Mouse (Mus musculus): ENCODE measurements around the gene Espn. TPM values are rescaled to one million over a fixed set of nuclear protein-coding genes. Genes with fewer than 3 reads are reported as not detected.

The Espn gene
- total and polyA plus RNA-seq, 3 experiments: 4.3 to 48.0 (median 9.3) TPM

DNA sequence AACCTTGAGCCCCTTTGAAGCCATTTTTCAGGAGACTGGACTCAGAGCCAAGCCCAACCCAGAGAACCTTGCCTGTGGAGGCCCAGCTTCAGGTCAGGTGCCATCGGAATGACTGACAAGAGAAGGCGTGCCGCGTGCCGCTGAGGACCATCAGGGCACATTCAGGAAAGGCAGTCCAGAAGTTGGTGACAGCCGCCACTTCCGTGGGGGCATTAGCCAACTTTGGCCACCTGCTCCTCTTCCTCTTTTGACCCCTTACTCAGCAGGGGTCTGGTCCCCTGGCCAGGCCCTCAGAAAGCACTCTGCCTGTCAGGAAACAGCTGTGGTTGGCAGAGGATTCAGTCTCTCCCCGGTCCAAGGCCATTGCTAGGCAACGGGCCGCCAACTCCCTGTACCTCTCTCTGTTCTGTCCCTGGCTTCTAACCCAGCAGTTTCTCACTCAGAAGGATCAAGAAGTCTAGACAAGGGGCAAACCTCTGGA is 80.0 kb downstream of the Espn start, which contains the start of gene Plekhg5:
Gene Plekhg5 (plus strand): TSS at position 378 of the 481 bp plus-strand sequence.
- H3K36me3 ChIP-seq (replicated peaks): no peaks in the 10 kb centered on the region
- DNase-seq (ENCODE audit: low spot score) (no peak), ATAC-seq (ENCODE audit: extremely low read depth, insufficient number of reproducible peaks, low FRiP score, poor library complexity, severe bottlenecking) (no peak)
- peaks cover 72% of the 10 kb centered on the region for H3K27me3 ChIP-seq (ENCODE audit: insufficient read depth, low read length)
- H3K4me1 ChIP-seq (ENCODE audit: insufficient read depth, low read depth, low read length): peaks cover 11% of the 10 kb centered on the region
- H3K4me3 ChIP-seq (ENCODE audit: low read depth, low read length): no peak within 1 kb of the TSS
- TF ChIP-seq GATA2 (IDR thresholded peaks at IDR 0.05; ENCODE audit: borderline replicate concordance, low read depth, low read length) (no peak), POLR2AphosphoS5 (IDR thresholded peaks at IDR 0.05; ENCODE audit: insufficient replicate concordance, low read depth, low read length) (no peak), GATA1 (IDR thresholded peaks at IDR 0.05; ENCODE audit: borderline replicate concordance, low read length) (no peak), CTCF (IDR thresholded peaks at IDR 0.05; ENCODE audit: low read depth, low read length) (no peak), TAL1 (conservative IDR thresholded peaks at IDR 0.05; ENCODE audit: low read depth, low read length) (no peak)
- no peaks in the 10 kb centered on the region for H3K9me3 ChIP-seq (replicated peaks)

DNA sequence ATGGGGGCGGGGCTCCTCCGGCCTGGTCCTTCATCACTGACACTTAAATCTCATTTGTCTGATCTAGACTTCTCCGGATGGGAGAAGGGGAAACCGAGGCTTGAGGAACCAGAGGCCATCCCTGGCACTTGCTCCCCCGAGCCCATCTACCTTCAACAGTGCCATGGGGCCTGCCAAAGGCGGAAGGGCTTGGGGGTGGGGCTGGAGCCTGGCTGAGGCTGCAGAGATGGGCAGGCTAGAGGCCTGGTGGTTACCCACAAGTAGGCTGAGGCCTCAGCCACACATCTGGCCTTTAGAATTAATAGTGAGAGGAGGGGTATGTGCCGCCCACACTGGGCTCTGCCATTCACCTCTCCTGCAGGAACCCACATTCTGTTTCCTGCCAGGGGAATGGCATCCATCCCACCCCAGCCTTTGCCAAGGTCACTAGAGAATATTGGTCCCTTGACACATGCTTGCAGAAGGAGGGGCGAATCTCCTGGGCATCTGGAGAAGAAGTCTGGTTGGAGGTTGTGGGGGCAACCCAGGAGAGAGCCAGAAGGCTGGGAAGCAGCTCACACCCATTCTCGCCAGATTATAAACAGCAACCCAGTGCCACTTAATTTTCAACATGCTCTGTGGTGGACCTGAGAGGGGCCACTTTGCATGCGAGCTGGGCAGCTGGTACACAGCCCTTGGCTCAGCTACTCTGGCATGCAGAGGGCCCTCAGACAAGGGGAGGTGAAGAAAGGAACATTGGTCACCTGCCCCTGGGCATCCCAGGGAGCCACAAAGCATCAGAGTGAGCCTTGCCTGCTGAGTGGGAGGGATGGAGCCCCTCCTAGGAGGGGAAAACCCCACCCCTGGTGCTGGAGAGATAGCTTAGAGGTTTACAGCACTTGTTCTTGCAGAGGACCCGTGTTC is 81.4 kb downstream of the Espn start:
- Histone ChIP-seq H3K4me3 (ENCODE audit: low read depth, low read length) (no peak overlapping the region), H3K27me3 (ENCODE audit: insufficient read depth, low read length) (peaks cover 58% of the 10 kb centered on the region), H3K36me3 (replicated peaks) (no peaks in the 10 kb centered on the region), H3K9me3 (replicated peaks) (no peaks in the 10 kb centered on the region), H3K4me1 (ENCODE audit: insufficient read depth, low read depth, low read length) (peaks cover 11% of the 10 kb centered on the region)
- ATAC-seq (ENCODE audit: extremely low read depth, insufficient number of reproducible peaks, low FRiP score, poor library complexity, severe bottlenecking) (no peak), DNase-seq (ENCODE audit: low spot score) (no peak)
- TF ChIP-seq CTCF (IDR thresholded peaks at IDR 0.05; ENCODE audit: low read depth, low read length): no peak
- TF ChIP-seq TAL1 (conservative IDR thresholded peaks at IDR 0.05; ENCODE audit: low read depth, low read length): no peak
- no peak for TF ChIP-seq POLR2AphosphoS5 (IDR thresholded peaks at IDR 0.05; ENCODE audit: insufficient replicate concordance, low read depth, low read length)
- no peak for TF ChIP-seq GATA1 (IDR thresholded peaks at IDR 0.05; ENCODE audit: borderline replicate concordance, low read length)

Other genes with a start within 250 kb of the Espn start
- 40.5 and 51.1 TPM in 2 replicates for gene Dnajc11, start 218.7 kb downstream of the Espn start, total RNA-seq (2014; fragmentation: Nextera tagmentation)
- 69.6 and 97.1 TPM in 2 replicates for gene Dnajc11, start 218.7 kb downstream of the Espn start, total RNA-seq (2017)
- gene Dnajc11, start 218.7 kb downstream of the Espn start, polyA plus RNA-seq (2012): 43.7 and 67.2 TPM in 2 replicates
- gene Thap3, start 163.4 kb downstream of the Espn start, total RNA-seq (2014; fragmentation: Nextera tagmentation): 2.0 and 3.0 TPM in 2 replicates
- 0.82 and 1.6 TPM in 2 replicates for gene Thap3, start 163.4 kb downstream of the Espn start, total RNA-seq (2017)
- gene Thap3, start 163.4 kb downstream of the Espn start, polyA plus RNA-seq (2012): 4.2 and 5.5 TPM in 2 replicates
- gene Phf13, start 156.1 kb downstream of the Espn start, total RNA-seq (2014; fragmentation: Nextera tagmentation): 2.9 and 3.7 TPM in 2 replicates
- gene Phf13, start 156.1 kb downstream of the Espn start, total RNA-seq (2017): 2.0 and 2.3 TPM in 2 replicates
- gene Phf13, start 156.1 kb downstream of the Espn start, polyA plus RNA-seq (2012): 5.4 and 6.6 TPM in 2 replicates
- 2.4 and 4.1 TPM in 2 replicates for gene Klhl21, start 143.6 kb downstream of the Espn start, total RNA-seq (2014; fragmentation: Nextera tagmentation)
- 3.8 and 4.4 TPM in 2 replicates for gene Klhl21, start 143.6 kb downstream of the Espn start, total RNA-seq (2017)
- 12.2 and 13.5 TPM in 2 replicates for gene Klhl21, start 143.6 kb downstream of the Espn start, polyA plus RNA-seq (2012)
- gene Zbtb48, start 124.7 kb downstream of the Espn start, total RNA-seq (2014; fragmentation: Nextera tagmentation): 13.9 and 24.5 TPM in 2 replicates
- 9.3 and 9.8 TPM in 2 replicates for gene Zbtb48, start 124.7 kb downstream of the Espn start, total RNA-seq (2017)
- gene Zbtb48, start 124.7 kb downstream of the Espn start, polyA plus RNA-seq (2012): 12.4 and 13.4 TPM in 2 replicates
- gene Tas1r1, start 113.8 kb downstream of the Espn start, total RNA-seq (2014; fragmentation: Nextera tagmentation): 0.24 TPM in 1 of 2 replicates, not detected in the other
- 0.06 and 0.27 TPM in 2 replicates for gene Tas1r1, start 113.8 kb downstream of the Espn start, total RNA-seq (2017)
- 0.02 and 0.04 TPM in 2 replicates for gene Tas1r1, start 113.8 kb downstream of the Espn start, polyA plus RNA-seq (2012)
- 47.5 and 58.2 TPM in 2 replicates for gene Nol9, start 113.0 kb downstream of the Espn start, total RNA-seq (2014; fragmentation: Nextera tagmentation)
- gene Nol9, start 113.0 kb downstream of the Espn start, total RNA-seq (2017): 34.2 and 35.1 TPM in 2 replicates
- gene Nol9, start 113.0 kb downstream of the Espn start, polyA plus RNA-seq (2012): 63.5 and 96.9 TPM in 2 replicates
- gene Plekhg5, start 79.9 kb downstream of the Espn start, total RNA-seq (2014; fragmentation: Nextera tagmentation): 0.87 and 3.9 TPM in 2 replicates
- 1.6 and 1.7 TPM in 2 replicates for gene Plekhg5, start 79.9 kb downstream of the Espn start, total RNA-seq (2017)
- 4.0 and 4.1 TPM in 2 replicates for gene Plekhg5, start 79.9 kb downstream of the Espn start, polyA plus RNA-seq (2012)
- not detected in 2 replicates for gene Tnfrsf25, start 36.4 kb downstream of the Espn start, total RNA-seq (2014; fragmentation: Nextera tagmentation)
- 0.29 TPM in 1 of 2 replicates, not detected in the other for gene Tnfrsf25, start 36.4 kb downstream of the Espn start, total RNA-seq (2017)
- not detected in 2 replicates for gene Tnfrsf25, start 36.4 kb downstream of the Espn start, polyA plus RNA-seq (2012)
- not detected in 2 replicates for gene Hes2, start 6.5 kb upstream of the Espn start, total RNA-seq (2014; fragmentation: Nextera tagmentation)
- 0.33 and 0.46 TPM in 2 replicates for gene Hes2, start 6.5 kb upstream of the Espn start, total RNA-seq (2017)
- 0.04 and 0.18 TPM in 2 replicates for gene Hes2, start 6.5 kb upstream of the Espn start, polyA plus RNA-seq (2012)
- 17.1 and 22.1 TPM in 2 replicates for gene Acot7, start 25.8 kb upstream of the Espn start, total RNA-seq (2014; fragmentation: Nextera tagmentation)
- 17.6 and 18.6 TPM in 2 replicates for gene Acot7, start 25.8 kb upstream of the Espn start, total RNA-seq (2017)
- gene Acot7, start 25.8 kb upstream of the Espn start, polyA plus RNA-seq (2012): 46.2 and 51.1 TPM in 2 replicates
- gene Gpr153, start 121.9 kb upstream of the Espn start, total RNA-seq (2014; fragmentation: Nextera tagmentation): not detected in 2 replicates
- 0.05 TPM in 1 of 2 replicates, not detected in the other for gene Gpr153, start 121.9 kb upstream of the Espn start, total RNA-seq (2017)
- gene Gpr153, start 121.9 kb upstream of the Espn start, polyA plus RNA-seq (2012): 0.03 and 0.09 TPM in 2 replicates
- not detected in 2 replicates for gene Hes3, start 139.3 kb upstream of the Espn start, total RNA-seq (2014; fragmentation: Nextera tagmentation)
- not detected in 2 replicates for gene Hes3, start 139.3 kb upstream of the Espn start, total RNA-seq (2017)
- gene Hes3, start 139.3 kb upstream of the Espn start, polyA plus RNA-seq (2012): not detected in 2 replicates
- 19.0 and 21.9 TPM in 2 replicates for gene Icmt, start 144.9 kb upstream of the Espn start, total RNA-seq (2014; fragmentation: Nextera tagmentation)
- 21.5 and 24.6 TPM in 2 replicates for gene Icmt, start 144.9 kb upstream of the Espn start, total RNA-seq (2017)
- gene Icmt, start 144.9 kb upstream of the Espn start, polyA plus RNA-seq (2012): 19.0 TPM in 2 replicates
- not detected in 2 replicates for gene Rnf207, start 166.6 kb upstream of the Espn start, total RNA-seq (2014; fragmentation: Nextera tagmentation)
- gene Rnf207, start 166.6 kb upstream of the Espn start, total RNA-seq (2017): 0.11 and 0.52 TPM in 2 replicates
- not detected in 2 replicates for gene Rnf207, start 166.6 kb upstream of the Espn start, polyA plus RNA-seq (2012)
- gene Rpl22, start 173.4 kb upstream of the Espn start, total RNA-seq (2014; fragmentation: Nextera tagmentation): 543 and 552 TPM in 2 replicates
- 1,450 and 1,748 TPM in 2 replicates for gene Rpl22, start 173.4 kb upstream of the Espn start, total RNA-seq (2017)
- gene Rpl22, start 173.4 kb upstream of the Espn start, polyA plus RNA-seq (2012): 38.3 and 54.2 TPM in 2 replicates
- gene Chd5, start 186.3 kb upstream of the Espn start, total RNA-seq (2014; fragmentation: Nextera tagmentation): not detected in 2 replicates
- under 0.01 TPM in 2 replicates for gene Chd5, start 186.3 kb upstream of the Espn start, total RNA-seq (2017)
- 0.01 TPM in 2 replicates for gene Chd5, start 186.3 kb upstream of the Espn start, polyA plus RNA-seq (2012)

All from G1E (cell line).